Mouse (Mus musculus): ENCODE measurements around the gene Dusp1.
A peak's percentile ranks its signal among the peaks of the same experiment; 100 is the strongest.

Dusp1 gene

GRCm38 (mm10) chr17:26561651-26562181, at the start of gene Dusp1:
Gene Dusp1 (minus strand): TSS chr17:26562128.
- DNase-seq, result no peak

DNA sequence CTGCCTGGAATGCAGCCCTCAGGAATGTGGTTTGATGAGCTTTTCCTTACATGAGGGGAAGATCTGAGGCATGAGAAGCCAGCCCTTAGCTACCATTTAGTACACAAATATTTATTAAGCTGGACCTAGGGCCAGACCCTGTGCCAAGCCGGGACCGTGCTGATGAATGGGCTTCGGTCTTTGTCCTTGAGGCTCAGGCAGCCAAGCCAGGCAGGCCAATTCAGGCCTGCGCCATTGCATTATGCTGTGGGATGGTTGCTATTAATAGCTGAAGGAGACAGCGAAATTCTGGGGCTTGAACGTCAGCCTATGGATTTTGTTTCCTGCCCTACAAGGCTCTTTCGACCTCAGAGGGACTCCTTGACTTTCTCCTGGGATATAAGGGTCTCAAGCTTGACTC, 49.4 kb upstream of the Dusp1 start:
- no peak for DNase-seq

DNA sequence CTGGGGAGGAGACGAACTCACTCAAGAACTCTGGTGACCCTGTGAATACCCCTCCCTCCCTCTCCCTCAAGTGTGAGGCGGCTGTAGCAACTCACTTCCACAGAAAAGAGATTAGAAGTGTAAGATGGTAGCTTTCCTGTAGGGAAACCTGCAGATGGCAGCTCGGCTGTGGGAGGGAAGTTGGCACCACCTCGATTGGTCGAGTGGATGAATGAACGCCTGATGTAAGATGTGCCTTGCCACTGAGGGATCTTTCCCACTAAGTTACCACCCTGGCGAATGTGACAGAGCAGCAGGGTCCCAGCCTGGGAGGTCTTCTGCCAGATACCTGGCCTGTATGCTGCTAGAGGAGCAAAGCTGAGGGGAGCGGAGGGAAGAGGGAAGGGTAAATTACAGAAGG, 47.9 kb upstream of the Dusp1 start:
- DNase-seq, result peak; percentile 13

DNA sequence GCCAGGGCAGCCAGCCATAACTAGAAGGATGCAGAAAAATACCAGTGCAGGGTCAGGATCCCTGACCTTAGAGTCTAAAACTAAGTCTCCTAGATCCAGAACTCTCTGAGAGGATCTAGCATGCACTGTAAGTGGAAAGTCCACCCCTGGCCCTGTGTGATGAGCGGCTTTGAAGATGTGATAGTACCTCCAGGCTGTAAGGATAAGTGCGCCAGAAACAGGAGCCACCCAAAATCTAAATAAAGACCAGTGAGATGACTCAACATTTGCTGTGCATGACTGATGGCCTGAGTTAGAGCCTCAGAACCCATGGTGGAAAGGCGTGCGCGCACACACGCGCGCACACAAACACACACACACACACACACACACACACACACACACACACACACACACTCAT, 46.9 kb upstream of the Dusp1 start:
- no peak for DNase-seq

DNA sequence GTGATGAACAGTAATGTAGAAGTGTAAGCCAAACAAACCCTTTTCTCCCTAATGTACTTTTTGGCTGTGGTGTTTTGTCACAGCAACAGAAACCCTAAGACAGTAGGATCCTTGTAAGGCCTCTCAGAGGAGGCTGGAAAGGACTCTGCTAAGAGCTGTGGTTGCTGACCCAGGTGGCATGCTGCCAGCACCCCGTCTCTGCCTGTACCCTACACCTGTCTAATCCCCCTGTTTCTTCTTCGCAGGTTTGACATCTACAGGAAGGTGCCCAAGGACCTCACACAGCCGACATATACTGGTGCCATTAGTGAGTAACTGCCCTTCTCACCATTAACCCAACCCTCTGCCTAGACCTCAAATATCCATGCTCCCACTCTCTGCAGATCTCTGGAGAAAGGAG, 46.4 kb upstream of the Dusp1 start:
- no peak for DNase-seq

DNA sequence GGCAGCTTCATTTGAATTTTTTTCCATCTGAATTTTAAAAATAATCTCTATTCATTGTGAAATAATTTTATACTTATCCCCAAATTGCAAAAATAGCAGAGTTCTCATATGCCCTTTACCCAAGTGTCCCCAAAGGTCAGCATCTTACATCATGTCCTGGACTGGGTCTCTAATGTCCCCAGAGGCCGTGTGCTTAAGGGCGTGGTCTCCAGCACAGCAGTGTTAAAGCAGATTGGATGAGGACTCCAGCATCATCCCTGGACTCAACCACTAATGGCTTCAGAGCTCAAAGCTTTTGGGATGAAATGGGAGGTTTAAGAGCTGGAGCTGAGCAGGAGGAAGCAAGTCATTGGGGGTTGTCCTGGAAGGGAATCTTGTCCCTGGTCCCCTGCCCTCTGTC, 44.6 kb upstream of the Dusp1 start:
- DNase-seq, result no peak

DNA sequence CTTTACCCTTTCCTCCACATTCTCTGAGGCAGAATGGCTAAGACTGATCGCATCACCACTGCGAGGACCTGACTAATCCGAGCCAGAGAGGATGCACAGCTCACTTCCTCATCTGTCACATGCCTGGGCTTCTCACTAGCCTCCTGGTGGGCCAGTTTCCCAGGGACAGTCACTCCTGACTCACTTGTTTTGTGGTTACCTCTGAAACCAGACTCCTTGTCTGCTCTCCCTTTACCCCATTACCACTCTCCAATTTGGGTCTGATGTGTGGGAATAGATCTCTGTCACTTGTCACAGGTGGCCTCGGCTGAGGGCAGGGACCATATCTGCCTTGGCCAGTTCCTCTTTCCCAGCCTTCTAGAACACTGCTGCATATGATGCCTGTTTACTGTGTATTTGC, 43.7 kb upstream of the Dusp1 start:
- no peak for DNase-seq

DNA sequence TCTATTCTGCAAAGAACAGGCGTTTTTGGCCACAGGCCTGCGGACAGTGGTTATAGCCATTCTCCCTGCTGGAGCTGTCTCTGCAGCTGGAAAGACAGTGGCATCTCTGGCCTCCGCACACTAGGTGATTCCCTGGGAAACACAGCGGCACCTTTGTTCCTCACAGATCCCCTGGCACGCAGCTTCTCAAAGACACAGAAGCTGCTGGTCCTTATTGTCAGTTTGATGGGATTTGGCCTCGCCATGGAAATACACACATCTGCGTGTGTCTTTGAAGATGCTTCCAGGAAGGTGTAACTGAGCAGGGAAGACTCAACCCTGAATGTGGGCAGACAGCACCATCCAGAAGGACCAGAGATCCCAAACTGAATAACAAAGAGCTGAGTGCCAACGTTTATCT, 41.4 kb upstream of the Dusp1 start:
- no peak for DNase-seq

GRCm38 (mm10) chr17:26602371-26602885, 40.5 kb upstream of the Dusp1 start:
- DNase-seq, result no peak

DNA sequence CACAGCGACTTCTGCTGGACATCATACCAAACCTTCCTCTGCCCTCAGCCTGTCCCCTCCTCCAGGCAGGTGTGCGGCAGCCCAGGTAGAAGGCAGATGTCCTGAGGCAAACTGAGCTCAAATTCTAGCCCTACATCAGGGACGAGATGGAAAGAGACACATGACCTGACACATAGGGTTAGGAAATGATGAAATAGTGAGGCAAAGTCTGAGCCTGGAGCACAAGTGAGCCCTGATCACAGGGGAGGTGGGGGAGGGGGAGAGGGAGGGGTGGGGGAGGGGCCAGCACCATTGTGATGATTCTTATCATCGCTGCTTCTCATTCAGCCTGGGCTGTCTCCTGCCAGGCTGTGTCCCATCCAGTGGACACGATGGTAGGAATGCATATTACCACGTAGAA, 40.0 kb upstream of the Dusp1 start:
- no peak for DNase-seq

- DNase-seq, result no peak
Measured at GRCm38 (mm10) chr17:26601514-26601913, 39.6 kb upstream of the Dusp1 start.

DNA sequence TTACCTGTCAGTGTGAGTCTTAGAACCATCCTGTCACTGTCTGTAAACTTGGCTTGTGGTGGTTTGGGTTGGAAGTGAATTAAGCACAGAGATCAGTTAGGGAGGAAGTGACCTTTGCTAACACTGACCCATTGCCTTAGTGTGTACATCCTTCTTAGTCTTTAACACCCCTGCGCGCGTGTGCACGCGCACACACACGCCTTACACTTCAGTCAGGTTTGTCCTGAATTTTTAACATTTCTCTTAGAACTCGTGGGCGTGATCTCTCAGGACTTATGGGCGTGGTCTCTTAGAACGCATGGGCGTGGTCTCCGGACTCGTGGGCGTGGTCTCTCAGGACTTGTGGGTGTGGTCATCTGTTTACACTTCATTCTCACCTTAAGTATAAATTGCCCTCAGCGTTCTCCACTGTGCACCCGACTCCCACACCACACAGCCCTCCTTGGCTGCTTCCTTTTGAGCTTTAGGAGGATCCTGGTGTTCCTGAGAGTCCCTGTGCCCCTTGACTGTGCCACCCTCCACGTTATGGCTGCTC, 39.1 kb upstream of the Dusp1 start:
- no peak for DNase-seq

DNA sequence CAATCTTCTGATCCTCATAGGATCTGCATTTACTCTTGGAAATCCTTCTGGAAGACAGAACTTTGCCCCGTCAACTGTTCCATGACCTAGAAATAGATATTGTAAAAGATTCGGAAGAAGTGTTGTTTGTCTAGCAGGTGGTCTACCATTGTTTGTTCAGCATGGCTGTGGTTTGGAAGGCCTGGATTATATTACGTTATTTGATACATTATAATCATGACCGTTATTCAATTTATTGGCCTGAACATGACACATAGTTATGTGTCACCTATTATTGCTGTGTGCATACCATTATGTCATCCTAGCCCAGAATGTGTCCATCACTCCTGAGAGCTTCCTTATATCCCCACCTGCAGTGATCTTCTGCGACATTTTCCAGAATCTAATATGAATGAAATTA, 36.9 kb upstream of the Dusp1 start:
- no peak for DNase-seq

- no peak for DNase-seq
Measured at GRCm38 (mm10) chr17:26596856-26597481, 35.0 kb upstream of the Dusp1 start.

DNA sequence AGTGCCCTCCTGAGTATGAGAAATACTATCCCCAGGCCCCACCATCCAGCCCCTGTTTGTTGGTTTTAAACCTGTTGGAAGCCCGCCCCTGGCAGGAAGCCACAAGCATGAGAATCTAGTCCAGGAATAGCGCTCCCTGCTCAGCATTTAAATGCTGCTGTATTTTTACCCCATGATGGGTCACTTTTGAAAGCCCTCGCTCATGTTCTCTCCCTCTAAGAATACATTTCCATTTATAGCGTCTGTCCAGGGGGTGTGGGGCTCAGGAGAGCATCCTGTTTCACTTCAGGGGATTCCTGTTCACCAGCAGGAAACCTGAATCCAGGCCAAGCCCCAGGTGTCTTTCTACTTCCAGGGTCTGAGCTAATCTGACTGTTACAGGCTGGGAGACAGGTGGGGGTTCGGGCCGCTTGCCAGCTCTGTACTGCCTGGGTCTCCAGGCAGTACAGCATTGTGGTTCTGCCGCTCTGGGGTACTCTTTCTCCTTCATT, 34.3 kb upstream of the Dusp1 start:
- DNase-seq, result peak; percentile 81

DNA sequence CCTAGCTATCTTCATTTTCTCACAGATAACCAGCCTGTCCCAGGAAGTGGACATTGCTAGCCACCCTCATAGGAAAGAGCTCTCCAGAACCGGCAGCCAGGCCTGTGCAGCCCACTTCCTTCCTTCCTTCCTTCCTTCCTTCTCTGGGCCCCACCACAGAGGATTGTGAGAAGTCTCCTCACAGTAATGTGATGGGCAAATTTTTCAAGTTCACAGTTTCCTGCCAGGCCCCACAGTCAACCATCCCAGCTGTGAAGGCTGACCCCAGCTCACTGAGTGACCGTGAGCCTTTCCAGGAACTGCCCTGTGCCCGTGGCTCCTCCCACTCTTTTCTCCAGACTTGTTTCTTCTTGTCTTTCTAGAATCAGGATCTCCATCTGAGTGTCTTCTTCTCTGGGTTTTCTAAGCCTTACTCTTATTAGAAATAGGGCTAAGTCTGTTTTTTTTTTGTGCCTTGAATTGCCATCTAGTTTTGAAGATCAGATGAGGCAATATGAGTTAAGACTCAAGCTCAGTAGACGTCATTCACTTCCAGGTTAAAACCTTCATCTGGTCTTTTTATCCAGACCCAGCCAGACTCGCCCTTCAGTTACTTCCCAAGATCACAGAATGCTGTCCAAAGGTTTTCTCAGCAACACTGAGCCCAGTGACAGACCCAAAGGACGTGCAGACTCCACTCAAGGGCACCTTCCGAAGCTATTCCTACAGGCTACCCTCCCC, 33.7 kb upstream of the Dusp1 start:
- DNase-seq, result no peak

DNA sequence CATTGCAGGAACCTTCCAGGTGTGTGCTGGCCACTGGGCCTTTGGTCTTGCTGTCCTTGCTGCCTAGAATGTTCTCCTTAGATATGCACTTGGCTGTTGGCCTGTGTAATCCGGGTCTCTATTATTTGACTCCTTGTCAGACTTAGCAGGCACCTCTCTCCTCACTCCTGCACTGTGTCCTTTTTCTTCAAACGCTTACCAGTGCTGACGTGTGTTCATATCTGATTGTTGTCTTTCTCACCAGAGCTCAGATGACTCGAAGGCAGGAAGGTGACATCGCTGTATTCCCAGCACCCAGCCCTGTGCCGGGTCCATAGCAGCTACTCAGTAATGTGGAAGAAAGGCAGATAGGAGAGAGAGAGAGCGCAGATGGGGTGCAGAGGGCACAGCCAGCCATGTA, 33.0 kb upstream of the Dusp1 start:
- no peak for DNase-seq

DNA sequence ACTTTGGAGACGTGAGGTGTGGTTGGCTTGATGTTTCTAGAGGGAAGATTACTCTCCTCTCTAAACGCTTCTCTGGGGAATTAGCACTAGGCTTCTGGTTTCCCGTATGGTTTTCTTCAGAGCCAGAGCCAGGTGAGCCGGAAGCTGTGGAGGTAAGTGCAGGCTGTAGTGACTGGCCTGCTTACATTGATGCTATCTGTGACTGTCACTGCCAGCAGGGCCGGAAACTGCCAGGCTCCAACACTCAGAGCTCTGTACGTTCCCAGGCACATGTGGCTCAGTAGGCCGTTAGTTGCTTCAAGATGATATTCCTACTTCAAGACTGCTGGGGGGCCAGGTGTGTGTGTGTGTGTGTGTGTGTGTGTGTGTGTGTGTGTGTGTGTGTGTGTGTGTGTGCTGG, 32.2 kb upstream of the Dusp1 start:
- DNase-seq, result no peak

DNA sequence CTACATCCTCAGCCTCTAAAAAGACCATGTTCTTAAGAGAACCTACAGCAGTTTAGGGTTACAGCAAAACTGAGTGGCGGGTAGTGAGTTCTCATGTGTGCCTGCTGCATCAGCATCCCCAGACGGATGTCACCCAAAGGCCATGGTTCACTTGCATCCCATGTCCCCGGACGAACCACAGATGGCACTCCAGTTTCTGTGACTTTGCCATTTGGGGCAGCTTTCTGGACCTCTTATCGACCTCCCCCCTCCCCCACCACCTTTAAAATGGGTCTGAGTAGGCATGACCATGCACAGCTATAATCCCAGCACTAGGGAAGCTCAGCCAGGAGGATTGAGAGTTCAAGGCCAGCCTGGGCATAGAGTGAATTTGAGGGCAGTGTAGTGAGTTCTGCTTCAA, 31.3 kb upstream of the Dusp1 start:
- DNase-seq, result no peak

DNA sequence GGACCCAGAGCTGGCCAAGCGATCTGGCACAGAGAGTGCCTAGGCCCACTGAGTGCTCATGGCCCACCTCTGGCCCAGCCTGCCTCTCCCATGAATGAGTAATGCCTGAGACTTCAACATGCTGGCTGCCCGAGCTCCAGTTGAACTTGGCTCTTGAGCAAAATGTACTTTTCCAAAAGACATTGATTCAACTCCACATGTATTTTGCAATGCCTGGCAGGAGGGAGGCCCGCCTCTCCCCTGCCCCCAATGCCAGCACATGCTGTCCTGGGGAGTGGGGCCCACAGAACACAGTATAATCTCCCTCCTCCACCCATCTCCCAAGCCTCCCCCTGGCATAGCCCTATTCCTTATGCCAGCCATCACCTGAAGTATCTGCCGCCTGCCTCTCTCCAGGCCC, 30.6 kb upstream of the Dusp1 start:
- no peak for DNase-seq

- no peak for DNase-seq
Measured at GRCm38 (mm10) chr17:26587961-26588487, 26.1 kb upstream of the Dusp1 start.

DNA sequence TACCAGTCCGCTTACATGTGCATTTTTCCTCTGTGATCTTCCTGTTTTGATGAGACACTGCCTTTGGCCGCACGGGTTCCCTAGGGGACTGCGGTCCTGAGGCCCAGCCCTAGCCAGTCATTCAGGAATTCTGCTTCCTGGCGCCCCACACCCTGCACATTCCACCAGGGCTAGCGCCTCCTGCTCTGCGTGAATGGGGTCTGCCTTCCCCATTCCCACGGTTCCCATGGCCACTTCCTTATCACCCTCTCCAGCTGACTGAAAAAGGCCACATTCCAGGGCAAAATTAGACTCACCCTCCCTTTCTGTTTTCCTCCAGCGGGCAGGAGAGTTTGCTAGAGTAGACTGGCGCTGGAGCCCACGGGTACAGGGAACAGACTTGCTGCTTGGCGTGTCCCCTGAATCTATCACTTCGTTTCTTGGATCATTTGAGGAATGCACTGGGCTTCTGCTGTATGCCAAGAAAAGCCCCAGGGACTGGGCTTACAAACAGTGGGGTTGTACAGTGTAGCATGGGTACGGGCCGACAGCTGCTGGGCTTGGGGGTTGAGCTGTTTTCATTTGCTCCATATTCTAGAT, 22.7 kb upstream of the Dusp1 start:
- no peak for DNase-seq

- no peak for DNase-seq
Measured at GRCm38 (mm10) chr17:26584063-26584462, 22.1 kb upstream of the Dusp1 start.

All from right cerebral cortex, postnatal 4 days (tissue).